Mouse (Mus musculus) CH12.LX (cell line): Measurements from ENCODE around the gene Acp7. TPM values are rescaled to one million over a fixed set of nuclear protein-coding genes. Genes with fewer than 3 reads are reported as not detected.
A peak's percentile ranks its signal among the peaks of the same experiment; 100 is the strongest.
"Not testable (repeated sequence)": the region's sequence is repeated elsewhere in the genome, so short reads cannot be mapped to it uniquely, and the experiment has no call there.

ENCODE experiments used
- DNase-seq: peaks from one replicate; pipeline ENCODE4 v3.0.0-alpha.2; 2013; ENCODE audit errors: extremely low read depth
- H3K27ac ChIP-seq: 2 replicates; pipeline ENCODE4 v1.5.1; 2012; ENCODE audit warnings: low read depth, mild to moderate bottlenecking, control low read depth, moderate library complexity; ENCODE audit not compliant: insufficient read depth
- H3K27me3 ChIP-seq: replicated peaks from 2 replicates; pipeline ENCODE3; 2012; ENCODE audit warnings: inconsistent platforms
- H3K36me3 ChIP-seq, 2 experiments: replicated peaks in 1 of 2; 2 replicates each; pipeline versions ENCODE3 to v1.6.1; 2012; ENCODE audit warnings: inconsistent platforms in 1 of 2, low read length in 1 of 2, mild to moderate bottlenecking in 1 of 2, mixed read lengths in 1 of 2, moderate library complexity in 1 of 2; ENCODE audit not compliant: control insufficient read depth in 1 of 2, insufficient read depth in 1 of 2
- H3K4me1 ChIP-seq, 2 experiments: 2 replicates each; pipeline ENCODE4 v1.6.1; 2012; ENCODE audit warnings: inconsistent platforms in 1 of 2, moderate library complexity in 1 of 2; ENCODE audit not compliant: insufficient read depth in 2 of 2, control insufficient read depth in 1 of 2
- H3K4me2 ChIP-seq: 2 replicates; pipeline ENCODE4 v1.6.1; 2012; ENCODE audit warnings: low read depth, mild to moderate bottlenecking, control low read depth; ENCODE audit not compliant: poor library complexity, insufficient read depth, severe bottlenecking
- H3K4me3 ChIP-seq, 3 experiments: fragments of 150-350 bp in 1 of 3; sonication (generic) in 1 of 3; replicated peaks in 1 of 3; 2 replicates each; pipeline versions ENCODE3 to v1.5.1; 2011 to 2012; ENCODE audit warnings: low read depth in 2 of 3, low read length in 2 of 3, mild to moderate bottlenecking in 2 of 3, moderate library complexity in 2 of 3, control low read depth in 1 of 3, improper control_type of control experiment in 1 of 3, inconsistent platforms in 1 of 3, mixed read lengths in 1 of 3; ENCODE audit not compliant: poor library complexity in 1 of 3
- H3K79me2 ChIP-seq: replicated peaks from 2 replicates; pipeline ENCODE4 v1.6.1; 2012; ENCODE audit warnings: mild to moderate bottlenecking, moderate library complexity; ENCODE audit not compliant: control insufficient read depth, poor library complexity, insufficient read depth, severe bottlenecking; ENCODE audit errors: extremely low read depth
- H3K9ac ChIP-seq: 2 replicates; pipeline ENCODE4 v1.6.1; 2012; ENCODE audit warnings: low read depth, mild to moderate bottlenecking, control low read depth, moderate library complexity; ENCODE audit not compliant: insufficient read depth
- H3K9me3 ChIP-seq: replicated peaks from 2 replicates; pipeline ENCODE3; 2012; ENCODE audit warnings: low read length, inconsistent platforms, mixed read lengths
- BHLHE40 ChIP-seq: IDR thresholded peaks from 2 replicates; pipeline ENCODE4 v1.6.1; 2011; ENCODE audit warnings: mild to moderate bottlenecking, low read depth, low read length, improper control_type of control experiment
- CHD1 ChIP-seq: IDR thresholded peaks from 2 replicates; pipeline ENCODE4 v1.6.1; 2012; ENCODE audit warnings: low read depth, low read length, improper control_type of control experiment, inconsistent platforms
- CHD2 ChIP-seq: IDR thresholded peaks from 2 replicates; pipeline ENCODE4 v1.6.1; 2011; ENCODE audit warnings: low read length, improper control_type of control experiment
- CTCF ChIP-seq, 2 experiments: IDR thresholded peaks in 1 of 2; conservative IDR thresholded peaks in 1 of 2; 2 replicates each; pipeline ENCODE4 v1.5.1; 2011 to 2012; ENCODE audit warnings: low read depth in 2 of 2, low read length in 2 of 2, improper control_type of control experiment in 1 of 2, inconsistent platforms in 1 of 2, mild to moderate bottlenecking in 1 of 2, moderate library complexity in 1 of 2
- E2F4 ChIP-seq: IDR thresholded peaks from 2 replicates; pipeline ENCODE4 v1.6.1; 2011; ENCODE audit warnings: low read depth, low read length, improper control_type of control experiment; ENCODE audit not compliant: insufficient replicate concordance
- ELF1 ChIP-seq: IDR thresholded peaks from 2 replicates; pipeline ENCODE4 v1.6.1; 2014; ENCODE audit warnings: low read depth, mild to moderate bottlenecking, inconsistent platforms, low read length, improper control_type of control experiment
- EP300 ChIP-seq: IDR thresholded peaks from 2 replicates; pipeline ENCODE4 v1.6.1; 2011; ENCODE audit warnings: low read length, improper control_type of control experiment
- ETS1 ChIP-seq: conservative IDR thresholded peaks from 2 replicates; pipeline ENCODE4 v1.6.1; 2012; ENCODE audit warnings: low read depth, mild to moderate bottlenecking, inconsistent platforms, low read length, improper control_type of control experiment, moderate library complexity
- GABPA ChIP-seq: IDR thresholded peaks from 2 replicates; pipeline ENCODE4 v1.6.1; 2012; ENCODE audit warnings: low read depth, low read length, improper control_type of control experiment, inconsistent platforms; ENCODE audit not compliant: insufficient replicate concordance
- HCFC1 ChIP-seq: IDR thresholded peaks from 2 replicates; pipeline ENCODE4 v1.6.1; 2012; ENCODE audit warnings: low read depth, mild to moderate bottlenecking, inconsistent platforms, low read length, improper control_type of control experiment
- IRF4 ChIP-seq: IDR thresholded peaks from 2 replicates; pipeline ENCODE4 v1.6.1; 2014; ENCODE audit warnings: low read depth, mild to moderate bottlenecking, inconsistent platforms, low read length, improper control_type of control experiment
- JUN ChIP-seq: IDR thresholded peaks from 2 replicates; pipeline ENCODE4 v1.6.1; 2011; ENCODE audit warnings: low read depth, mild to moderate bottlenecking, low read length, improper control_type of control experiment, moderate library complexity; ENCODE audit not compliant: insufficient read depth
- KAT2A ChIP-seq: IDR thresholded peaks from 2 replicates; pipeline ENCODE4 v1.6.1; 2012; ENCODE audit warnings: low read length, improper control_type of control experiment, inconsistent platforms; ENCODE audit not compliant: insufficient replicate concordance
- MAFK ChIP-seq: IDR thresholded peaks from 2 replicates; pipeline ENCODE4 v1.6.1; 2011; ENCODE audit warnings: low read length, improper control_type of control experiment; ENCODE audit not compliant: insufficient replicate concordance
- MAX ChIP-seq: IDR thresholded peaks from 2 replicates; pipeline ENCODE4 v1.6.1; 2011; ENCODE audit warnings: low read length, improper control_type of control experiment
- MAZ ChIP-seq: IDR thresholded peaks from 2 replicates; pipeline ENCODE4 v1.6.1; 2012; ENCODE audit warnings: low read depth, mild to moderate bottlenecking, inconsistent platforms, low read length, improper control_type of control experiment, moderate library complexity
- MEF2A ChIP-seq: IDR thresholded peaks from 2 replicates; pipeline ENCODE4 v1.6.1; 2014; ENCODE audit warnings: low read depth, mild to moderate bottlenecking, inconsistent platforms, low read length, improper control_type of control experiment, borderline replicate concordance
- MXI1 ChIP-seq: IDR thresholded peaks from 2 replicates; pipeline ENCODE4 v1.6.1; 2011; ENCODE audit warnings: mild to moderate bottlenecking, low read depth, low read length, improper control_type of control experiment
- MYC ChIP-seq: IDR thresholded peaks from 2 replicates; pipeline ENCODE4 v1.6.1; 2011; ENCODE audit warnings: low read depth, mild to moderate bottlenecking, improper control_type of control experiment, low read length
- NELFE ChIP-seq: IDR thresholded peaks from 2 replicates; pipeline ENCODE4 v1.6.1; 2011; ENCODE audit warnings: low read depth, low read length, improper control_type of control experiment
- NRF1 ChIP-seq: IDR thresholded peaks from 2 replicates; pipeline ENCODE4 v1.6.1; 2014; ENCODE audit warnings: low read depth, mild to moderate bottlenecking, inconsistent platforms, low read length, improper control_type of control experiment, moderate library complexity
- PAX5 ChIP-seq: IDR thresholded peaks from 2 replicates; pipeline ENCODE4 v1.6.1; 2012; ENCODE audit warnings: low read length, inconsistent platforms, mixed read lengths
- POLR2A ChIP-seq: IDR thresholded peaks from 2 replicates; pipeline ENCODE4 v1.6.1; 2011; ENCODE audit warnings: low read depth, mild to moderate bottlenecking, improper control_type of control experiment, low read length
- RAD21 ChIP-seq: IDR thresholded peaks from 2 replicates; pipeline ENCODE4 v1.6.1; 2011; ENCODE audit warnings: low read depth, mild to moderate bottlenecking, low read length, improper control_type of control experiment, moderate library complexity
- RCOR1 ChIP-seq: conservative IDR thresholded peaks from 2 replicates; pipeline ENCODE4 v1.6.1; 2012; ENCODE audit warnings: low read depth, mild to moderate bottlenecking, inconsistent platforms, low read length, improper control_type of control experiment
- SIN3A ChIP-seq: IDR thresholded peaks from 2 replicates; pipeline ENCODE4 v1.6.1; 2012; ENCODE audit warnings: low read length, improper control_type of control experiment, inconsistent platforms
- SMC3 ChIP-seq: IDR thresholded peaks from 2 replicates; pipeline ENCODE4 v1.6.1; 2011; ENCODE audit warnings: low read depth, low read length, improper control_type of control experiment
- TBP ChIP-seq: conservative IDR thresholded peaks from 2 replicates; pipeline ENCODE4 v1.6.1; 2011; ENCODE audit warnings: low read depth, low read length, improper control_type of control experiment
- TCF12 ChIP-seq: IDR thresholded peaks from 2 replicates; pipeline ENCODE4 v1.6.1; 2014; ENCODE audit warnings: low read depth, mild to moderate bottlenecking, inconsistent platforms, low read length, improper control_type of control experiment
- UBTF ChIP-seq: IDR thresholded peaks from 2 replicates; pipeline ENCODE4 v1.6.1; 2012; ENCODE audit warnings: low read depth, mild to moderate bottlenecking, inconsistent platforms, low read length, improper control_type of control experiment, moderate library complexity
- USF1 ChIP-seq: IDR thresholded peaks from 2 replicates; pipeline ENCODE4 v1.6.1; 2014; ENCODE audit warnings: low read depth, mild to moderate bottlenecking, inconsistent platforms, low read length, improper control_type of control experiment
- USF2 ChIP-seq: conservative IDR thresholded peaks from 2 replicates; pipeline ENCODE4 v1.6.1; 2011; ENCODE audit warnings: low read depth, low read length, improper control_type of control experiment
- ZC3H11A ChIP-seq: IDR thresholded peaks from 2 replicates; pipeline ENCODE4 v1.6.1; 2012; ENCODE audit warnings: low read depth, mild to moderate bottlenecking, inconsistent platforms, low read length, improper control_type of control experiment
- ZKSCAN1 ChIP-seq: IDR thresholded peaks from 2 replicates; pipeline ENCODE4 v1.6.1; 2012; ENCODE audit warnings: low read depth, inconsistent platforms, low read length, improper control_type of control experiment, borderline replicate concordance
- ZMIZ1 ChIP-seq: IDR thresholded peaks from 2 replicates; pipeline ENCODE4 v1.6.1; 2012; ENCODE audit warnings: low read depth, mild to moderate bottlenecking, inconsistent platforms, low read length, improper control_type of control experiment
- ZNF384 ChIP-seq: IDR thresholded peaks from 2 replicates; pipeline ENCODE4 v1.6.1; 2012; ENCODE audit warnings: low read depth, low read length, improper control_type of control experiment, inconsistent platforms
- dilution Hi-C: fragments of 300-500 bp; cut with MboI; formaldehyde crosslinking; loops from 2 replicates; pipeline ENCODE4 v1.14.3; 2020; ENCODE audit warnings: low sequenced_read_pairs; ENCODE audit not compliant: extremely low pct_unique_long_range_greater_than_20kb, extremely low pct_ligation_motif_present
- in situ Hi-C: fragments of 300-500 bp; cut with MboI; formaldehyde crosslinking; loops from 3 replicates; pipeline ENCODE4 v1.14.3; 2019; ENCODE audit warnings: low sequenced_read_pairs, low pct_ligation_motif_present, low pct_unique_long_range_greater_than_20kb, mixed read lengths
- polyA plus RNA-seq: library from polyadenylated mRNA; unstranded; fragments of >175 nt; gene quantifications from 2 replicates; pipeline ENCODE4 v1.2.1, GENCODE M21; 2012; ENCODE audit warnings: low read depth; ENCODE audit not compliant: insufficient read length
- total RNA-seq, 2 experiments: library from RNA; depleted of rRNA; stranded (reverse); fragments of 300-350 nt in 1 of 2; fragments of >200 nt in 1 of 2; gene quantifications; 2 replicates each; pipeline ENCODE4 v1.2.3; 2012 to 2014

Gene Acp7
- total and polyA plus RNA-seq, 3 experiments, result not detected

DNA sequence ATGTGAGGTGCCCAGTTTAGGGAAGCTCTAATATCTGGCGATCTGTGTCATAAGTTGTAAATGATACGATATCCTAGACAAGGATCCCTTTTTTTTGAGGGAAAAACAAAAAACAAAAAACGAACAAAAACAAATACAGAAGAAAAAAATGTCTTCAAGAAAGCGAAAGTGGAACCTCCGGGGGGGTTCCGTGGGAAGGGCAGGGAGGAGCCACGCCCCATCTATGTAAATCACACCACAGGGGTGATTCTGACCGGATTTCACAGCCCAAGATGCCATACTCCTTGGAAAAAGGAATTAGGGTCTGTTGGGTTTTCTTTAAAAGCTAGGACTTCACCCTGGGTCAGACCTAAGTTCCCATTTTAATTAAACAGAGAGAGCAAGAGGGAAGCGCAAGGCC, 43.9 kb upstream of the Acp7 start:
- in situ Hi-C loops, result no loop called here
- Histone ChIP-seq H3K36me3 (no peaks in the 10 kb centered on the region), H3K4me2 (peak overlapping the region; percentile 67; the same call in 1 of the 2 replicates), H3K27ac (no peak overlapping the region), H3K4me3 (peak overlapping the region; percentile 44 to 78 (median 49)), H3K9me3 (no peaks in the 10 kb centered on the region), H3K27me3 (no peaks in the 10 kb centered on the region), H3K4me1 (peaks cover 0 to 13% of the 10 kb centered on the region in 2 experiments; a peak in 2 of 4 replicates), H3K9ac (peak overlapping the region; percentile 50), H3K79me2 (no peaks in the 10 kb centered on the region)
- TF ChIP-seq MXI1 (no peak), RCOR1 (no peak), MEF2A (peak; percentile 9; the same call in 1 of the 2 replicates), ETS1 (peak; percentile 45; the same call in 1 of the 2 replicates), ZC3H11A (no peak), HCFC1 (no peak), ELF1 (no peak), SMC3 (no peak), GABPA (no peak), UBTF (no peak), E2F4 (no peak), MAZ (peak; percentile 70; the same call in 1 of the 2 replicates), JUN (no peak), KAT2A (no peak), NELFE (no peak), USF1 (no peak), SIN3A (no peak), TCF12 (peak; percentile 17; the same call in 1 of the 2 replicates), ZKSCAN1 (no peak), CHD1 (no peak; the same call in 1 of the 2 replicates), CTCF (conservative IDR thresholded peaks at IDR 0.05 in 1 of 2, IDR thresholded peaks at IDR 0.05 in 1 of 2; ENCODE audit: low read depth in 2 of 2, low read length in 2 of 2) (no peak), PAX5 (no peak), ZNF384 (peak; percentile 82), USF2 (no peak), POLR2A (no peak), CHD2 (no peak), TBP (no peak), IRF4 (peak; percentile 65), BHLHE40 (0 out of 2 replicates have a peak, but pooled peaks have one; percentile 10), ZMIZ1 (no peak), NRF1 (no peak), RAD21 (no peak), MAX (peak; percentile 44; the same call in 1 of the 2 replicates), MYC (no peak), MAFK (0 out of 2 replicates have a peak, but pooled peaks have one; percentile 30), EP300 (peak; percentile 11; the same call in 1 of the 2 replicates)
- DNase-seq, result peak; percentile 69
- dilution Hi-C loops, result no loop called here

DNA sequence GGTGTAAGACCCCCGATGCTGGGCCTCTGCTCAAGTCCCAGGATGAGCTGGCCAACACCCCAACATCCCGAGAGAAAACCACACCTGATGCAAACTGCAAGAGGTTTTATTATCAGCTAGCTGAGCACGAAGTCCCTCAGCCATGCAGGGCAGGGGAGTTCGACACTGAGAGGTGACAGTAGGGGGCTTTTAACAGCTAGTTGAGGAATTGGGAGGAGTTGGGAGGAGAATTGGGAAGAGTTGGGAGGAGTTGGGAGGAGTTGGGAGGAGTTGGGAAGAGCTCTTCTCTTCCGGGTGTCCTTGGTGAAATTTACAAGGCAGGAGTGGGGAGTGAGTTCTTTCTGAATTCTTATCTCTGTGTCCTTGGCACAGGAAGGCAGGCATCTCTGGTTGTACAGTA, 41.7 kb upstream of the Acp7 start:
- H3K4me2 ChIP-seq, H3K9me3 ChIP-seq, H3K4me3 ChIP-seq, dilution Hi-C loops, H3K27me3 ChIP-seq, H3K9ac ChIP-seq, H3K79me2 ChIP-seq, H3K36me3 ChIP-seq, DNase-seq, in situ Hi-C loops, H3K27ac ChIP-seq: not testable (repeated sequence)
- H3K4me1 ChIP-seq, result peaks cover 0 to 13% of the 10 kb centered on the region in 2 experiments; a peak in 2 of 4 replicates
